Mouse (Mus musculus) cerebellum, adult 11 months (tissue): ENCODE results near the gene Ston1.
A peak's percentile ranks its signal among the peaks of the same experiment; 100 is the strongest.

Experiments used
- DNase-seq: peaks from one replicate; pipeline ENCODE4 v3.0.0; 2022

Gene Ston1

DNA sequence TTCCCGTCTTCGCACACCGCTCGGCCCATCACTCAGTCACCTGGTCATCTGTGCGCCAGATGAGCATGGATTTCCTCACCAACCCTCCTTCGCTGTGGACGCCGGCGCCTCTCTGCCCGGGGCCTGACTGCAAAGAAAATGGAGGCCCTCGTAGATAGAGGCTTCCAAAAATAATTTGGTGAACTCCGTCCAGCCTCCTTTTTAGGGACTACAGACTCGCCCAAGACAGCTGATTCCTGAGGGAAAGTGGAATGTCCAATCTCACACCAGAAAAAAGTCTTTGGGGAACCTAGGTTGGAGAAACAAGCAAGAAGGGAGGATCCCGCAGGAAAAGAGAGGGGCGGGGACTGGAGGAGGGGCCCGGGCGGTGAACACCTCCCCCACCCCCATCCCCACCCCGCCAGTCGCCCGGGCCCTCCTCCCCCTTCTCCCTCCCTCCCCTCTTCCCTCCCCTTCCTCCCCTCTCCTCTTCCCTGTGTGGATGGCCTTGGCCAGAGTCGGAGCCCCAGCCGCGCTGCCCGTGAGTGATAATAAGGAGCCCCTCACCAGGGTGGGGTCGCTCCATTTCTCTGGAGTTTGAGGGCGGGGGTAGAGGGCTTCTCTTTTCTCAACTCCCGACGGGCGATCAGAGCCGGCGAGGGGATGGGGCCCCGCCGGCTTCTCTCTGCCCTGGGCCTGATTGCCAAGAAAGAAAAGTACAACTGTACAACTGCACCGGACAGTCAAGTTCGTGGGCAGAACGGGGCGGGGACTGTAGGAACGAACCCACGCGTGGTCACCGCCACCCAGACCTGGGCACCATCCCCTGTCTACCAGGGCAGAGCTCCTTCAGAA, at the start of gene Ston1:
Ston1 (plus strand) TSS at position 463 of the 834 bp plus-strand sequence.
- DNase-seq = peak; percentile 46

DNA sequence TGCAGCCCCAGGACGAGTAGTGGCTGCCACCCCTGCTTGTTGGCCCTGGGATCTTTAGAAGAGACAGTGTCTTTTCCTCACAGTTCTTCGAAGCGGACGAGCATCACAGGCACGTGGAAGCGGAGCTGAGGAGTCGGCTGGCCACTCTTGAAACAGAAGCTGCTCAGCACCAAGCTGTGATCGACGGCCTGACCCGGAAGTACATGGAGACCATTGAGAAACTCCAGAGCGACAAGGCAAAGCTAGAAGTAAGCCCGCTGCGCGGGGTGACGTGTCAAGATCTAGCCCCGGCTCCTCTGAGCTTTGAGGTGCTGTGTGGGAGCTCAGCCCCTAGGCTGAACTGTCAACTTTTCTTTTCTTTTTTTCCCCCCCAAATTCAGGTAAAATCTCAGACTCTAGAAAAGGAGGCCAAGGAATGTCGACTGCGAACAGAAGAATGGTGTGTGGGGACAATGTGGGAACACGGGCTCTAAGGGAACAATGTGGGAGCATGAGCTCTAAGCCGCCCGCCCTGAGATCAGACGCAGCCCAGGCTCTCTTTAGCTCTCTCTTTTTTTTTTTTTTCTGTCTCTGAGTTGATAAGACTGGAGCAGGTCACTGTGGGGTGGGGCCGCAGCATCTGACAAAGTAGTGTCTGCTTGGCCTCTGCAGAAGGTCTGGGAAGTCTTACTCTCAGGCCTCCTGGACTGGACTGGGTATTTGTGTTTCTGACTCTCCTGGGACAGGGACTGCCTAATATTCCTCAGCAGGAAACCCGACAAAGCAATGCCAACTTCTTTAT, 47.9 kb upstream of the Ston1 start:
- DNase-seq = no peak

DNA sequence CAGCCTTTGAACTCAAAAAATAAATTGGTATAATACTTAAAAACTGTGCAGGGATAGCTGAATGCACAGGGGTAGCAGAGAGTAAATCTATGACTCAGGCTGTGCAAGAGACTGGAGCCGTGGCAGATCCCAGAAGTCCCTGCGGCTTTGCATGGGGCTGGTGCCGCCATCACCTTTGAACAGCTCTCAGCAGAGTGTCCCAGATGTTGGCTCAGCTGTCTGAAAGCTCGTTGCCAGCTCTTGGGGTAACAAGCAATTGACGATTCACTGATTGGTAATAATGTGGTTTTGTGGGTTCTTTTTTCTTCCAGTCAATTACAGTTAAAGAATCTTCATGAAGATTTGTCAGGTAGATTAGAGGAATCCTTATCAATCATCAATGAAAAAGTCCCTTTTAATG, 47.1 kb upstream of the Ston1 start:
- DNase-seq = no peak

DNA sequence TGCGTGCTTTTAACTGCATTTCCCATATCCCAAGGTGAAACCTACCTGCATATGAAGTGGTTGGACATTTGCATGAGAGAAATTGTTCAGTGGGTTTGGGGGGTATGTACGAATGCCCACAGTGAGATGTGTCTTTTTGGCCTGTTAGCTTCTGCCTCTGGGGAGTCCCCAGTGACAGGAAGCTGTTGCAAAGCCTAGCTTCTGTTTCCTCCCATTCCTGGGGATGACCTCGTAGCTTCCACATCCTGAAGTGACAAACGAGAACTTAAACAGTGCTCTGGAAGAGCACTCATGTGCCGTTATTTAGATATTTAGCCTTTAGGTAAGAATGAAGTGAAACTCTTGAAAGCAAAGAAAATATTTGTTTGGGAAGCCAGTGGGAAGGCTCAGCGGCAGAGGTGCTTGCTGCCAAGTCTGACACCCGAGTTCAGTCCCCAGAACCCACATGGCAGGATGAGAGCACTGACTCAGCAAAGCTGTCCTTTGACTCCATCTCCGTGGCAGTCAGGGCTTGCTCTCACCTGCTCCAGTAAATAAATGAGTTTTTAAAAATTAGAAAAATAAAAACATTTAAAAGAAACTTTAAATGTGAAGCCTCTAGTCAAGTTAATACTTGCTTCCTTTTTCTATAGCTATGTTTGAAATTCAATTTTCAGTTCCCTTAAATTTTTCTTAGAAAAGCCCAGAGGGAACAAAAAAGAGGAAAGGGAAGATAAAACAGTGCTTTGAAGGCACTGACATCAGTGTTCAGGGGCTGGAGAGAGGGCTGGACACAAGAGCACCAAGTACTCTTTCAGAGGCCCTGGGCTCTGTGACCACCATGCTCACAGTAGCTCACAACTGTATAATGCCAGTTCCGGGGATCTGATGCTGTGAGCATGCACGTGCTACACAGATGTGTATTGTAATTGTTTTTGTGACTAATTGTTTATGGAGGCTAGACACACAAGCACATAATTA, 46.2 kb upstream of the Ston1 start:
- DNase-seq = no peak

DNA sequence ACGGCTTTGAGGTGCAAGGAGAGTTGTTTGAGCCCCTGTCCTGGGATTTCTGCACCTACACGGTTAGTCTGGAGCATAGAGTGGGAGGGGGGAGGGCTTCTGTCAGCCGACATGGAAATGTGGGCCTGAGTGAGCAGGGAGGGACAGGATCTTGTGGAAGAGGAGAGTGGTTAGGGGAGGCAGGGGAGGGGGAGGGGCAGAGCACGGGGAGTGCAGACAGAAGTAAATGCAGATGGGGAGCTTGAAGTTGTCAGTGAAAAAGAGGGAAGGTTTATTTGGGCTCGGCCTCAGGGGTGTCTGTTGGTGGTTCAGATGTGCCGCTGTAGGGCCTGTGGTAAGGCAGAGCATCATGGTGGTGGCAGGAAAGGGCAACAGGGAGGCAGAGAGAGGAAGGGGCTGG, 44.9 kb upstream of the Ston1 start:
- no peak for DNase-seq

DNA sequence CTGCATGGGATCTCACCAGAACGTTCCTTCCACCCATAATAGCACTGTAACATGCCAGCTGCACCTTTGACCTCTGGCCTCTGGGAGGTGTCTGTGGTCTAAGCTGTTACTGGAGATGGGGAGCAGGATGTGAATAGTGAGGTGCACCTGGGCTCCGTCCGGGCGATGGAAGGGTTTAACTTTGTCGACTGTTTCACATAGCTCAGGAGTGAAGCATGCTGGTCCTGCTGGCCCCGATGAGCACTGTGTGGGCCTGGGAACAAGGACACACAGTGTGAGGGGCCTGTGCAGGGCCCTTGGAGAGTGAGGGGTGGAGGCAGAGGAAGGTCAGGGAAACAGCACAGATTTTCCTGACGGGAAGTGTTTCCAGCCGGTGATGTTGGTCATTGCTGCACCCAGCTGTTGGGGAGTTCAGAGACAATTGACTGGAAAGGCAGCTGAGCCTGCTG, 44.5 kb upstream of the Ston1 start:
- no peak for DNase-seq

DNA sequence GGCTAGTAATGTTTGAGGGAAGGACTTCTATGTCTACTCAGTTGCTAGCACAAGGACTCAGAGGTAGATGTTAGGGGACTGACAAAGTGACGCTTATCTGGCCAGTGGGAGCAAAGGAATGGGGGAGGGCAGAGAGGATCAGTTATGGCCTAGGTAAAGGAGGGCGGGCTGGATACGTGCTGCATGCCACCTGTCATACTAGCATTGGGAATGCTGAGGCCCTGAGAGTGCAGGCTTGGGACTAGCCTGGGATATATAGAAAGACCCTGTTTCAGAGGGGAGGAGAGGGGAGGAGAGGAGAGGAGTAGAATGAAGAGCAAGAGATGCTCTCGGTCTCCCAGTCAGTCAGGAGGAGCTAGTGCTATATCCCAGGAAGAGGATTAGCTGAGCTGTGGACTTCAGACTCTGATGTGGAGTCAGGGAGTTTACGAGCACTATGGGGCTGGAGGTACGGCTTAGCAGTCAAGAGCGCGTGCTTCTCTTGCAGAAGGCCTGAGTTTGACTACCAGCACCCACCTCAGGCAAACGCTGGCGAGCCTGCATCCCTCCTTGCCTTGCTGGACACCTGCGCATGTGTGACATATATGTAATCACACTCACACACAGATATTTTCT, 43.9 kb upstream of the Ston1 start:
- no peak for DNase-seq

DNA sequence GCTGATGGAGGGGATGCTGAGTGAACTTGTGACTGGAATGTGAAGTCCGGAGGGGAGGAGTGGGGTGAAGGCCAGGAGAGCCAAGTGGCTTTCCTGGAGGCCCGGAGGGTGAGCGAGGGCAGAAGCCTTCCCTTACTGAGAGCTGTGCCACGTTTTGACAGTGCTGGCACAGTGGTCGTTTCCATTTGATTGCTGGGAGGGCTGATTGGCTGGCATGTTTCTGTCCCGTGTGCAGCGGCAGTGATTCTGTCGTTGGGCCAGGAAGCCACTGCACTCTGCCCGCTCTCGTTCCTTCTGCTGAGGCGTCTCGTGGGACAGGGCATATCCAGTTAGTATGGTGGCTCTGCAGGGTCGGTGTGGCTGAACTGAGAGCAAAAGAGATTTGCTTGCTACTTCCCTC, 41.3 kb upstream of the Ston1 start:
- DNase-seq = no peak

DNA sequence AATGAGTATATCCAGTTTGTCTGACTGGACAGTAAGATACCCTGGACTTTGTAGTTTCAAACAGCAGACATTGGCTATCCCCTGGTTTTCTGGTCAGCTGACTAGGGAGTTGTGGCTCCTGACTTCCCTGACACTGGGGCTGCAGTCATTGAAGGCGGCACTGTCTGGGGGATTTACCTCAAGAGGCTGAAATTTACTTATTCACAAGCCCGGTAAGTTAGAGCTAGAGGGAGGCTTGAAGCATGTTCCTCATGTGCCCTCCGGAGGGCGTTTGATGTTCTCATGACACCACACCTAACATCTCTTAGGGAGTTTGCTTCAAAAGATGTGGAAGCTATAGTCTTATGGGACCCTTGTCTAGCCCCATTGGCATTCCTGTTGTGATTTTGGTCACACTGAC, 40.8 kb upstream of the Ston1 start:
- DNase-seq = no peak

DNA sequence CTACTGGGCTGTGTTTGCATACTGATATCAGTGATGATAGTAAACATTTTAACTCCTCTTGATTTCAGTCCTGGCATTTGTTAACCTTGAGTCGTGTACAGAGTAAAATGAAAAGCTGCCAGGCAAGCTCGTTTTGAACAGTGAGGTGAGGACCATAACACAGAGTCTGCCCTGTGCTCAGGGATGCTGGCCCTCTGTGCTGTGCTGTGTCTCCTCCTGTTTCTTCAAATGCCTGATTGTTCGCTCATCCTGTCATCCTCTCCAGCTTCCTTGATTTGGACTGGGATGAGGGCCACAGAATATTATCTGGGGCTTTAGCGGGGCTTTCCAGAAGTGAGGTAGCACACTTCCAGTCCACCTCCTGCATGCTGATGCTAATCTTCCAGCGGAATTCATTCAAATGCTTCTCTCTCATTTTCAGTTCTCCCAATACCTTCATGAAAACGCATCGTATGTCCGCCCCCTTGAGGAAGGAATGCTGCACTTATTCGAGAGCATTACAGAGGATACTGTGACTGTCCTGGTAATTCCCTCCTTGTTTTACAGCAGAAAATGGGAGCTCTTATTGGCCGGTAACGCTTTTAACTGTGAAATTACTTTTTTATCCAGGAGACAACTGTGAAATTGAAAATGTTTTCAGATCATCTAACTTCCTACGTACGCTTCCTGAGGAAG, 39.2 kb upstream of the Ston1 start:
- peak; percentile 63 for DNase-seq

DNA sequence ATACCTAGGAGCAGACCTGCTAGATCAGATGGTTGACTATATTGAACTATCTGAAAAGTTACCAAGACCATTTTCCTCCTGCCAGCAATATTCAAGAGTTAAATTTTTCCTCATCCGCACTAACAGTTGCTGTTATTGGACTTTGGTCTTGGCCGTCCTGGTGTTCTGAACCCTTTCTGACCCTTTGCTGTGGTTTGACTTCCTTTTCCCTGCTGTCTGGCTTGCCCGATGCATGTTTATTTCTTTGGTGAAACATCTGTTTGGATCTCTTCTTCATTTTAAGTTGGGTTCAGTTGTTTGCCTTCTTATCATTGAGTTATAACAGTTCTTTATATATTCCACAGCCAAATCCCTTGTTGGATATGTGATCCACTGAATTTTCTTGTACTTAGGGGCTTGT, 33.9 kb upstream of the Ston1 start:
- no peak for DNase-seq

DNA sequence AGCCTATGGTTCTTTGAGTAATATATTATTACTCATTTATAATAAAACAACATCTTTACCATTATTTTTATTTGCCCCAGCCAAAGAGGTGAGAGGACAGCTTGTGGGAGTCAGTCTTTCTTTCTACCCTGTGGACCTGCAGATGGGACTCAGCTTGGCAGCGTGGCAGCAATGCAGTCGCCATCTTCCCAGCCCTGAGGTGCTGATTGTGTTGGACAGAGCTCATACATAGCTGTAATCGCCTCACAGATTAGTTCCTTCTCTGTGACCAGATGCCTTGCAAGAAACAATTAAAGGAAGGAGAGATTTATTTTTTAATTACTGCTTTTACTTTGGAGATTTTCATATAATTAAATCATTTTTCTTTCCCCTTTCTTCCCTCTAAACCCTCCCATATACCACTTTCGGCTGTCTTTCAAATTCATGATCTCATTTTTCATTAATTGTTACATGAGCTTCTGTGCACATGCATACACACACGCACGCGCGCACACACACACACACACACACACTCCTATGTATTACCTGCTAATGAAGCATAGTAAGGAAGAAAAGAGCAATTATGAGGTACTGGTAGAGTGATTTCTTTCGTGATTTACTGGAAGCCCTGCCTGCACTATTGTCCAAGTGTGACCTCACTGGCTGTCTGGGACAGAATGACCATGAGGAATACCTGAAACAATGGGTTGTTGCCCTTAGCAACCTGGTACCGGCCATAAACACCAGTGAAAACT, 27.5 kb upstream of the Ston1 start:
- no peak for DNase-seq

DNA sequence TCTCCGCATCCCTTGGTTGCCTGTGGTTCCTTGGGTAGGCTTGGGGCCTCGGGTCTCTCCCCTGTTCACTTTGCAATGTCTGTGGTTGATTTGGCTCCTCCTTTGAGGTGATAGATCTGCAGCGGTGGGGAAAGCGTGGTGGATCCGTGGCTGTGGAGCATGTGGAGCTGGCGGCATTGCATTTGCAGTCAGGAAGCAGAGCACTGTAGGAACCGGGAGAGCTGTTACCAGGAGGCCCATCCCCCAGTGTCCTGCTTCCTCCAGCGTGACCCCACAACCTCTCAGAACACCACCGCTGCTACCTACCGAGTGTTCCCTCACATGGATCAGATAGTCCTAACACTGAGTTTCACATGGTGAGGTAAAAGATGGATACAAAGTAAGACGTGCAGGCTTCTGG, 26.7 kb upstream of the Ston1 start:
- DNase-seq = no peak

DNA sequence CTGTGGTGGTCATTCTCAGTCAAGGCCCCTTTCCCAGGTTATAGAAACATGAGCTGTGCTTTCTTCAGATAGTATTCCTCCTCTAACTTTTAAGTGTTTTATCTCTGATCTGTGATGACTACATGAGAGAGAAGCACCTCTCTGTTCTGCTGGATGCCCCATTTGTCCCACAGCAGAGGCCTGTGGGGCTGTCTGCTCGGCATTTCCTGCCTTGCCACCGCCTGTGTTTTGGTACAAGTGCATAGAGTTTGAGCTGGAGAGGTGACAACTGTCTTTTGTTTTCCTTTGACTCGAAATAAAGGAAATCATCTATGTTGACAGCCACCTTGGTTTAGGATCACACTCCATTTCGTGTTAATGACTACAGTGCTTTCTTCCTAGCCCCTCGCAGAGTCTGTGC, 22.7 kb upstream of the Ston1 start:
- DNase-seq = no peak

DNA sequence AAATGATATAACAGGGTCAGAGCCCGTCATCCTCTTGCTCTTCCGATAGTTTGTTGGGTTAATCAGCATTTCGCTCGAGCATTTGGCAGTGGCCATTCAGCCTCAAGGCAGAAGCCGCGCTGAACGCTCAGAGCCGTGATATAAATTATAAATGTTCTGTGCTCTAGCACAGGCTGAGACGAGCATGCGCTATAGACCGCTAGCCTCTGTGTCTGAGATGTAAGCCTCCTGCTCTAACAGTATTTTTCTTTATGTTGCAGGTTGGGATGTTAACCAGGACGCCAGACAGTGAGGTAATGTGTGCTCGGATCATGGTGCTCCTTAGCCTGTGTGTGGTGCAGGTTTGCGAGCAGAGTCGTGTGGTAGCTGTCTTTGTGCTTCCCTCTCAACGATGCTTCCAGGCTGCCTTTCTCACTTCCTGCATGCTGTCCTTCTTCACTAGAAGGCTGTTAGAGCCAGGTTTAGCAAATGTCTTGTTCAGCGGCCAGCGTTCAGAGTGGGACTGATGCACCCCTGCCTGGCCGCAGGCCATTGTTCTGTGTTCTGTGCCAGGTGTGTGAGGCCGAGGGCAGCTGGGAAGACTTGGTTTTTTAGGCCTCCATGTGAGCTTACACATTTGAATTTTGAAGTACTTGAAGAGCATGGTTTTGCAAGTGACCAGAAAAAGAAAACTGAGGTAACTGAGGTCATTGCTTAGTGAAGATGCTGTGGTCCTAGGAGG, 18.8 kb upstream of the Ston1 start:
- no peak for DNase-seq

DNA sequence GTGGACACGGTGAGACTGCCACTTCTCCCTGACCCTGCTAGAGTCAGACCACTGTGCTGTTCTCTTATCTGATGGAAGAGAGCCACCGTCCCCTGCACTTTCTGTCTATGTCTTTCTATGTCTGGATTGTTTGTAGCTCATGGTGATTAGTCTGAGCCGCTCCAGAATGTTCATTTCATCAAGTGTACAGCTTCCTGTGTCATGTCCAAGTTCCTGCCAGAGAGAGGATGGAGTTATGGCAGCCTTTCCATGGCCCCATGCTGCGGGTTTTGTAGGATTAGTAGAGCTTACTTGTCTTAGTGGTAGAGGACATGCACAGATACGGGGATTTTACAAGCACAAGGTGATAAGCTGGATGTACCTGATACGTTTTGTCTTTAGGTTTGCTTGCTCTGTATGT, 16.9 kb upstream of the Ston1 start:
- no peak for DNase-seq

DNA sequence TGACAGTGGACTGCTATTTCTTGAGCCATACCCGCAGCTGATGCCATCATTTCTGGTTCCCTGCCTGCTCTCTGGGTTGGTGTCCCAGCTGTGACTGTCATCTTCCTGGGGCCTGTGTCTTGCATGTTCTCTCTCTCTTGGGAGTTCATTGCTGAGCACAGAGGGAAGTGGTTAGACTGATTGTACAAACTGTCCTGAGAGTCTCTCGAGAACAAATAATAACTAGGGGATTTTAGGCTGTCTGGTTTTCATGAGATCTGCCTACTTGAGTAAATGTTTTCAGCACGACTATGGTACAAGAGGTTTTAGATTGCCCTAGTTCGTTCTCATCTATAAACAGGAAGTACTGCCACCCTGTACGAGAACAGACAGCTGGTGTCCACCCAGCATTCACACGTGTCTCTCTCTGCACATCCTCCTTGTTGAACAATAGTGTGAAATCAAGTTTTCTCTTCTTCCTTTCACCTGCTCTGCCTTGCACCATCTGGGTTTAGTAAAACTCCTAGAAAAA, 15.9 kb upstream of the Ston1 start:
- no peak for DNase-seq

DNA sequence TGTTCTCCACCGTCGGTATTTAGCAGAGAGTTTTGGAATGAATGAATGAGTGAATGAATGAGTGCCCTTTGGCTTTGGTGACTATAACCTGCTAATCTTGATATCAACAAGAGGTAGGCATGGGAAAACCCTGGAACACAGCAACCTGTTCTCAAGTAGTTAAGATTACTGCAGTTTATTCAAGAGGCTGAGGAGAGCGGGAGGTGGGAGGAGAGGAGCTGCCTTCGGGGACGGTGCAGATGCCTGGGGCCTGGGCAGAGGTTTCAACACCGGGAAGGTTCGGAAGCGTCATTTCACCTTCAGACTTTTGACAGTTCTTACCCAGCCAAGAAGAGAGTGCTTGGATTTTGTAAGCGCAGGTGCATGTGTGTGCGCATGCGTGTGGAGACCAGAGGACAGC, 14.5 kb upstream of the Ston1 start:
- DNase-seq = no peak

DNA sequence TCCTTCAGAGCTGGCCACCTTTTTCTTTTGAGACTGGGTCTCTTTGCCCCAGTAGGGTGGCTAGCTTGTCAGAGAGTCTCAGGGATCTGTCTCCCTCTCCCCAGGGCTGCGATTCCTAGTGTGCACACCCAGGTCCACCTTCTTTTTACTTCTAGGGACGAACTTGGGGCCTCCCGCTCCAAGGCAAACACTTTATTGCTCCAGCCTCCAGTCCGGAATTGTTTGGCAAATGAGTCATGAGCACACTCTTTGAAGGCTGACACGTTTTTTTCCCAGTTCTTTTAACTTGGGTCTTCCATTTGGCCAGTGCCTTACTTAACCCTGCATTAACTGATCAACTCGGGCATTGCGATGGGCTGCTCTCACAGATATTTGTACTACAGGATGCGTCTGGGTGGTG, 14.1 kb upstream of the Ston1 start:
- no peak for DNase-seq

DNA sequence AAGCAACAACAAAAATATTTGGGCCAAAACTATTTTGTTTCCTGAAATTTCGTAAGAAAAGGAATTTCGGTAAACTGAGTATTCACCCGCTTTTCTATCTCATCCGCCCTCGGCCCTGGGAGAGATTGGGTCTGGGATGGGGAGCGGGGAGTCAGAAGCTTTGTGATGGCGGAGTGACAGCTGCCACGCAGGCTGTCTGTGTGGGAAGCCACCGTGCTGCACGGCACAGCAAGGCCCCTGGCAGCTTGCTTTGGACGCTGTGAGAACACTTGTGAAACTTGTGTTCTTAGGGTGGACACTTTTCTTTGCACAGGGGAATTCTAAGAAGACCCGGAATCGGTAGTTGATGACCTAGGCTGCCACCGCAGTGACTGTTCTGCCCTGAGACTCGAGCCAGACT, 10.1 kb upstream of the Ston1 start:
- no peak for DNase-seq
